Mouse (Mus musculus) brain, embryonic 14.5 days (tissue): Measurements from ENCODE around the gene Rps6kc1.

ENCODE experiments used
- CTCF ChIP-seq: fragments of 200-500 bp; IDR thresholded peaks from 2 replicates; pipeline ENCODE4 v1.5.1; 2012; ENCODE audit warnings: inconsistent platforms, mild to moderate bottlenecking, moderate library complexity, borderline replicate concordance; ENCODE audit not compliant: insufficient read depth, insufficient read length; ENCODE audit errors: extremely low read depth
- POLR2A ChIP-seq: fragments of 200-500 bp; IDR thresholded peaks from 2 replicates; pipeline ENCODE4 v1.6.1; 2012; ENCODE audit warnings: mild to moderate bottlenecking, inconsistent platforms, borderline replicate concordance; ENCODE audit not compliant: poor library complexity, insufficient read depth, insufficient read length, severe bottlenecking; ENCODE audit errors: extremely low read depth

GRCm38 (mm10) chr1:190846074-190846730 lies 65.4 kb downstream of the Rps6kc1 start:
- no peak for TF ChIP-seq POLR2A
- no peak for TF ChIP-seq CTCF
